In genomic region chr14:120302913-120303548, GRCm38 (mm10) we compare ENCODE assay signal across 9 mouse cellular contexts. TPM values are rescaled to one million over a fixed set of nuclear protein-coding genes. Genes with fewer than 3 reads are reported as not detected.
A peak's percentile ranks its signal among the peaks of the same experiment; 100 is the strongest.
DNase-seq lines count a peak whose midpoint lies in the region; ATAC-seq and TF ChIP-seq lines count a peak whose summit lies in the region.
"Had no signal": no experiment of that assay in that cellular context is flagged by ENCODE, and none has a peak within 500 bp of the region (broad histone marks: within the 10 kb centered on the region; RNA-seq: fewer than 3 reads in every experiment).

No protein-coding gene starts in this region.

- peak; percentile 60 for DNase-seq in midbrain, postnatal 0 days (ENCODE audit: low spot score)
- DNase-seq in midbrain, embryonic 10.5 days (ENCODE audit: low spot score) = no peak
- DNase-seq in cerebellum, adult 18-20 months = peak; percentile 62
- DNase-seq in heart, postnatal 4 days = peak; percentile 50
- peak; percentile 76 for DNase-seq in lung, postnatal 0 days (ENCODE audit: low spot score)
- DNase-seq in layer of hippocampus, adult 8-10 months (ENCODE audit: low spot score in 2 of 2) = no peak

- TF ChIP-seq EP300 in lung, postnatal 0 days (IDR thresholded peaks at IDR 0.05) = peak; percentile 24; the same call in 1 of the 2 replicates

- H3K4me1 ChIP-seq in midbrain, postnatal 0 days (ENCODE audit: insufficient read depth, low read length) = peaks cover 3% of the 10 kb centered on the region; the same call in 1 of the 2 replicates
- H3K4me1 ChIP-seq in midbrain, embryonic 10.5 days = peaks cover 15% of the 10 kb centered on the region
- peaks cover 45% of the 10 kb centered on the region; the same call in 1 of the 2 replicates for H3K4me1 ChIP-seq in lung, postnatal 0 days (ENCODE audit: insufficient read depth, low read depth, low read length)

- no peaks in the 10 kb centered on the region for H3K9me3 ChIP-seq in midbrain, postnatal 0 days (ENCODE audit: low read length)
- no peaks in the 10 kb centered on the region for H3K9me3 ChIP-seq in midbrain, embryonic 10.5 days (replicated peaks)
- H3K9me3 ChIP-seq in lung, postnatal 0 days (ENCODE audit: low read length) = no peaks in the 10 kb centered on the region
- H3K9me3 ChIP-seq: midbrain, embryonic 12.5 days had no signal

- no peaks in the 10 kb centered on the region for H3K36me3 ChIP-seq in midbrain, postnatal 0 days (ENCODE audit: insufficient read depth, low read length)
- no peaks in the 10 kb centered on the region for H3K36me3 ChIP-seq in midbrain, embryonic 10.5 days
- H3K36me3 ChIP-seq in lung, postnatal 0 days (ENCODE audit: insufficient read depth, low read length) = no peaks in the 10 kb centered on the region
- H3K36me3 ChIP-seq: midbrain, embryonic 12.5 days had no signal

- WGBS in midbrain, postnatal 0 days = 26% methylated on average over 6 of the region's 6 CpGs
- 40% methylated on average over 6 of the region's 6 CpGs for WGBS in midbrain, embryonic 10.5 days
- WGBS in lung, postnatal 0 days = 17% methylated on average over 6 of the region's 6 CpGs

- H3K4me3 ChIP-seq in midbrain, postnatal 0 days (ENCODE audit: low read depth, low read length) = no peak overlapping the region
- no peak overlapping the region for H3K4me3 ChIP-seq in midbrain, embryonic 10.5 days
- H3K4me3 ChIP-seq in lung, postnatal 0 days (ENCODE audit: low read depth, low read length) = no peak overlapping the region
- H3K4me3 ChIP-seq: midbrain, embryonic 12.5 days had no signal

- H3K27me3 ChIP-seq in midbrain, postnatal 0 days (ENCODE audit: insufficient read depth, low read length) = no peaks in the 10 kb centered on the region
- no peaks in the 10 kb centered on the region for H3K27me3 ChIP-seq in midbrain, embryonic 10.5 days (ENCODE audit: low read depth, poor library complexity, severe bottlenecking)
- H3K27me3 ChIP-seq in lung, postnatal 0 days (replicated peaks; ENCODE audit: insufficient read depth, low read length) = no peaks in the 10 kb centered on the region
- H3K27me3 ChIP-seq: midbrain, embryonic 12.5 days had no signal

- H3K9ac ChIP-seq in midbrain, postnatal 0 days (replicated peaks; ENCODE audit: low read length, poor library complexity, severe bottlenecking) = no peak overlapping the region
- H3K9ac ChIP-seq in lung, postnatal 0 days (replicated peaks; ENCODE audit: low read depth) = no peak overlapping the region
- H3K9ac ChIP-seq: midbrain, embryonic 12.5 days had no signal

- H3K27ac ChIP-seq in midbrain, postnatal 0 days (ENCODE audit: low read depth, low read length) = no peak overlapping the region
- no peak overlapping the region for H3K27ac ChIP-seq in midbrain, embryonic 10.5 days (replicated peaks)
- peak overlapping the region; percentile 49 for H3K27ac ChIP-seq in lung, postnatal 0 days (ENCODE audit: low read length)
- H3K27ac ChIP-seq: midbrain, embryonic 12.5 days had no signal

- ATAC-seq in midbrain, postnatal 0 days (ENCODE audit: low FRiP score) = no peak
- peak; percentile 21; the same call in 1 of the 2 replicates for ATAC-seq in lung, postnatal 0 days
- ATAC-seq in erythroblast, adult 5-6 weeks (replicated peaks; ENCODE audit: low FRiP score, poor library complexity, severe bottlenecking) = no peak; the same call in 1 of the 2 replicates
- no peak for ATAC-seq in CD4-positive, CD25-positive, alpha-beta regulatory T cell, adult 4 months

- H3K4me2 ChIP-seq in midbrain, postnatal 0 days (ENCODE audit: low read depth, low read length, poor library complexity, severe bottlenecking) = no peak overlapping the region
- 0 out of 2 replicates have a peak overlapping the region, but pooled peaks have one; percentile 11 for H3K4me2 ChIP-seq in lung, postnatal 0 days (replicated peaks; ENCODE audit: low read depth, low read length)
- H3K4me2 ChIP-seq: midbrain, embryonic 12.5 days had no signal

- TF ChIP-seq CTCF in midbrain, postnatal 0 days (IDR thresholded peaks at IDR 0.05) = no peak
- no peak for TF ChIP-seq CTCF in lung, postnatal 0 days (IDR thresholded peaks at IDR 0.05)

RNA-seq across cellular contexts. Expression of gene Mbnl2, which starts 27.6 kb away (rescaled TPM):
- 40.4 and 41.4 TPM in 2 replicates for total RNA-seq in midbrain, postnatal 0 days (2014; rRNA removed)
- 19.5 and 20.4 TPM in 2 replicates for polyA plus RNA-seq in midbrain, postnatal 0 days (2015; fragmentation: Nextera tagmentation; extraction: Ambion mirVana)
- polyA plus RNA-seq in midbrain, embryonic 10.5 days (2016; fragmentation: Nextera tagmentation; extraction: Ambion mirVana) = 24.0 and 30.5 TPM in 2 replicates
- 100 to 1,000 TPM; 193 TPM for total RNA-seq in heart, postnatal 4 days (2021)
- polyA plus RNA-seq in lung, postnatal 0 days (2015; fragmentation: Nextera tagmentation; extraction: Ambion mirVana) = 171 and 176 TPM in 2 replicates
- total RNA-seq in erythroblast, adult 5-6 weeks (2015; ENCODE audit: low replicate concordance) = 36.8 and 45.3 TPM in 2 replicates
- total RNA-seq in erythroblast, adult 5-6 weeks (2017; ENCODE audit: low replicate concordance) = 30.1 and 44.6 TPM in 2 replicates
- 100 to 1,000 TPM; 203 to 270 (median 247) TPM for total RNA-seq in layer of hippocampus, adult 8-10 months (2022)
- polyA plus RNA-seq in CD4-positive, CD25-positive, alpha-beta regulatory T cell, adult 4 months (2017; shearing (Covaris generic)) = 10 to 100 TPM; 50.7 to 52.1 TPM

Comparison
In these comparisons a context has a peak if more than half of its experiments do, and no peak if none do; other contexts are left out.
1. DNase-seq: peak in midbrain, postnatal 0 days (single experiment), cerebellum, adult 18-20 months (2 of 2), heart, postnatal 4 days (single experiment) and lung, postnatal 0 days (single experiment); none in midbrain, embryonic 10.5 days (single experiment) and layer of hippocampus, adult 8-10 months (0 of 2).